Mouse (Mus musculus): ENCODE measurements around the gene Wnt3a.

DNA sequence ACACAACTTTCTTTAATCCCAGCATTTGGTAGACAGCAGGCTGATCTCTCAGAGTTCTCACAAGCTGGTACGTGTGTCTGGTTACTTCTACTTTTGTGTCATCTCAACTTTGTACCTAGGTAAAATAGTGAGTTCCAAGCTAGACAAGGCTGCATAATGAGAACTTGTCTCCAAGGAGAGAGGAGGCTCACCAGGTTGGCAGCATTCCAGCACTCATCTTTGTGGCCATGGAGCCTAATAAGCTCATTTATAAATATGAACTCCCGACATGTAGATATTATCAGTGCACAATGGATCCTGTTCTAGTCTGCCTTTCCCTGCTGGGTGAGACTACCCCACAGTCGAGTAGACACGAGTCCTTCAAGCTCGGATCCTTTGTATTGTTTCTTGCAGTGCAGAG, 81.0 kb downstream of the Wnt3a start:
- no peak for TF ChIP-seq MAX (IDR thresholded peaks at IDR 0.05; ENCODE audit: low read length)
- no peak for TF ChIP-seq GABPA (IDR thresholded peaks at IDR 0.05; ENCODE audit: low read depth, low read length)
- no peak for TF ChIP-seq MYC (IDR thresholded peaks at IDR 0.05; ENCODE audit: low read depth, low read length)
- TF ChIP-seq CHD1 (IDR thresholded peaks at IDR 0.05; ENCODE audit: low read depth, low read length) = no peak
- no peak for TF ChIP-seq NRF1 (IDR thresholded peaks at IDR 0.05; ENCODE audit: insufficient read depth, low read depth, low read length, poor library complexity, severe bottlenecking)
- no peak for TF ChIP-seq MXI1 (IDR thresholded peaks at IDR 0.05; ENCODE audit: low read depth, low read length)

Data from MEL (cell line).